Mouse (Mus musculus) testis, postnatal 10 days (tissue): ENCODE measurements around the gene Cxcr5.

Experiments
- DNase-seq: peaks from one replicate; pipeline ENCODE4 v3.0.0; 2021; ENCODE audit warnings: low spot score

Gene Cxcr5

GRCm38 (mm10) chr9:44494863-44495809 is 66.5 kb downstream of the Cxcr5 start:
- peak; percentile 45 for DNase-seq

DNA sequence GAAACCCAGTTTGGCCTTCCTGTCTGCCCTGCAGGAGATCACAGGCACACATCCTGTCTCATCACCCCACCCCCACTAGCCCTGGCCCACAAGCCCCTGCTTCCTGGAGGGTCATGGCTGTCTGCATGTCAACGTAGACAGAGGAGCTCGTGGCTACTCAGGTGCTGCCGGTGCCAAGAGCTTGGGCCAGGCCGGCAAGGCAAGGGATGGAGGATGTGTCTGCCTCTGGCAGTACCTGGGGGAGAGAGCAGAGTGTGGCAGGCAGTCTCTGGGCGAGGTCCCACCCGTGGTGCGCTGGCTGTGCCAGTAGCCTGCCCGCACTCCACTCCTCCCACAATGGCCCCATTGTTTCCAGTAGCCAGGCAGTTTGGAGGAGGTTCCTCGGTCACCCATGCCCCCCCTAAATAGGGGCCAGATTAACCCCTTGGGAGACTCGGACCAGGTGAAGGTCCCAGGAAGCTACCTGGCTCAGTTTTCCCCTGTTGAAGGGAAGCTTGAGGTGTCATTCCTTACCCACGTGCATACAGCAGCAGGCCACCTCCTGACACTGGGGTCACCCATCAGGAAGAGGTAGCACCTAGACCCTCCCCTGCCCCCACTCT is 67.3 kb downstream of the Cxcr5 start:
- peak; percentile 66 for DNase-seq

GRCm38 (mm10) chr9:44492631-44493461 is 68.8 kb downstream of the Cxcr5 start:
- peak; percentile 40 for DNase-seq

GRCm38 (mm10) chr9:44491351-44491750 is 70.3 kb downstream of the Cxcr5 start:
- peak; percentile 87 for DNase-seq

- peak; percentile 66 for DNase-seq
Measured at GRCm38 (mm10) chr9:44490086-44490967, 71.3 kb downstream of the Cxcr5 start.

- peak; percentile 77 for DNase-seq
Measured at GRCm38 (mm10) chr9:44489651-44490085, 72.0 kb downstream of the Cxcr5 start.

- DNase-seq: peak; percentile 85
Measured at GRCm38 (mm10) chr9:44488855-44489381, 72.8 kb downstream of the Cxcr5 start.

- no peak for DNase-seq
Measured at GRCm38 (mm10) chr9:44488416-44488815, 73.3 kb downstream of the Cxcr5 start.

DNA sequence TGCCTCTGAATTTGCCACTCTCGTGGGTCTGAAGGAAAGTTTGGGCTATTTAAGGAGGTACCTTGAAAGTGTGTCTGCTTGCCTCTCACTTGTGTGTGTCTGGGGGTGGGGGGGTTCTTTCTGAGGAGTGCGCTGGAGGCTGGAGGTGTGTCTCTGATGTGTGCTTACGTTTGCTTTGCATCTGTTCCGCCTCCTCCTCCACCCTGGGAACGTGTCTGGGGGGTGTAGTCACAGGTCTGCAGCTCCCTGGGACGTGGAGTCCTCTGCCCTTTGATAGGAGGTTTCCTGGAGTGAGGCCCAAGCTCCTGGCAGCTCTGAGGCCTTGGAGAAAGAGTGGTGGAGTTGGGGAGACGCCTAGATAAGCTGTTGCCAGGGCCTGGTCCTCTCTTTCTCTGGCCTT is 74.2 kb downstream of the Cxcr5 start:
- peak; percentile 86 for DNase-seq

DNA sequence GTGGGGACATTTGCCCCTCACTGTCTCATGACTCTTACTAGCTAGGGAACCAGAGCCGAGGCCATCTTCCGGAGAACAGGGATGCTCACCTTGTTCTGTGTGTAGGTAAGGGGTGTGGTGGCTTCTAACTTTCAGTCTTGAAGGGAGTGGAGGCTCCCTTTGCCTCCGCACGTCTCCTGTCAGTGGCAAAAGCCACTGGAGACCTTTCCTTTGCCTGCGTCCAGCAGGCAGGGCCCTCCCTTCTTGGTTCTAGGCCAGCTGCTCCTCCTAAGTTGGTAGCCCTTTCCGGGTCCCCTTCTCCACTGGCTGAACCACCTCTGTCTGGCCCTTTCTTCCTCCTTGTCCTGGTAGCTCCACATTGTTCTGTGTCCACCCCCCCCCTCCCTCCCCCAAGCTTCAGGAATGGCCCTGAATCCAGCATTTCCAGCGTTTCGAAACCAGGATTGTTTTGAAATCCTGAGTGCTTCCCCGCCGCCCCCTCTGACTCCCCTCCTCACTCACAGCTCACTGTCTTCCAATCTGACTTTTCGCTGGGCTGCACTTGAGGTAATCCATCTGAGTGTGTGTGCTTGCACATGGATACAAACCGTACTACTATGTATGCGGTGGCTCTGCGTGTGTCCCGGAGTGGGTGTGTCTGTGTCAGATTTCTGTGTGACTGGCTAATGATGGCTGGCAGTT is 74.8 kb downstream of the Cxcr5 start:
- peak; percentile 65 for DNase-seq

GRCm38 (mm10) chr9:44486335-44486734 is 75.3 kb downstream of the Cxcr5 start:
- peak; percentile 67 for DNase-seq

DNA sequence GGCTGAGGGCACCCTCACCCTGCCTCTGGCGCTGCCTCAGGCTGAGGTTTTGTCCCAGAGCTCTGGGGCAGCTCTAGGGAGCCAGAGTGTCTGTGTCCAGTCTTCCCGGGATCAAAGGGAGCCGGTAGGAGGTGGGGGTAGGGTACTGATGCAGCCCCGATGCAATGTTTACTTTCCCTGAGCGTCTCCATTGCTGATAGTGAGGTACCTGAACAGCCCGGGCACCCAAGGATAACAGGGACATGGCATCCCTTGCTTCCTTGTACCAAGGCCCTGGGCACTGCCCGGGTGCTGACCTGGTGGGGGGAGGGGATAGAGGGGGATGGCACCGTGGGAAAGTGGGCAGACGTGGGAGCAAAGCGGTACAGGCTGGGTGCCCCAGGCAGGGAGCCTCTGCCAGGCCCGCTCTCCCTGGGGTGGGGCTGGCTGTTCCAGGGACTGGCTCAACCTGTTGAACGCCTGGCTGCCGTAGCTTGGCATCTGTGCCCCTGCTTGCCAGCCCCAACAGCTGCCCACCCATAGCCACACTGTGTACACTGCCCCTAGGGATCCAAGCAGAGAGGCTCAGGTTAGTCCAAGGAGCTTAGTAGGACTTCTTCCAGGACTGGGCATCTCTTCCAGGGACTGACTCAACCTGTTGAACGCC is 76.0 kb downstream of the Cxcr5 start:
- no peak for DNase-seq

DNA sequence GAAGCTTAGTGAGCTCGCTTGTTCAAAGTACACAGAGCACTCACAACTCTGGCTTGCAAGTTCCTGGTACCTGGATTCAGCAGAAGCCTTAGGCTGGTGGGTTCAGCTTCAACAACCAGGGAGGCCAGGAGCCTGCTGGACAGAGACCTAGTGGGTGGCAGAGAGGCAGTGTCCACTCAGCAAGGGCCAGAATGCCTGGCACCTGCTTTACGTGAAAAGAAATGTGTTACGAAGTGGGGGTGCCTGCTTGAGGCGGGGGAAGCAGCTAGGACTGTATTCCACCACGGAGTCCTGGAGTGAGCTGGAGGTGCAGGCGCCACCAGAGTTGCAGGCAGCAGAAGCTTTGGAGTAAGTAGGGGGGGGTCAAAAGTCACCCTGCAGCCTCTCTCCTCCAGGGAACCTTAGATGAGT is 76.6 kb downstream of the Cxcr5 start:
- no peak for DNase-seq

- DNase-seq: no peak
Measured at GRCm38 (mm10) chr9:44484311-44485104, 77.2 kb downstream of the Cxcr5 start.

DNA sequence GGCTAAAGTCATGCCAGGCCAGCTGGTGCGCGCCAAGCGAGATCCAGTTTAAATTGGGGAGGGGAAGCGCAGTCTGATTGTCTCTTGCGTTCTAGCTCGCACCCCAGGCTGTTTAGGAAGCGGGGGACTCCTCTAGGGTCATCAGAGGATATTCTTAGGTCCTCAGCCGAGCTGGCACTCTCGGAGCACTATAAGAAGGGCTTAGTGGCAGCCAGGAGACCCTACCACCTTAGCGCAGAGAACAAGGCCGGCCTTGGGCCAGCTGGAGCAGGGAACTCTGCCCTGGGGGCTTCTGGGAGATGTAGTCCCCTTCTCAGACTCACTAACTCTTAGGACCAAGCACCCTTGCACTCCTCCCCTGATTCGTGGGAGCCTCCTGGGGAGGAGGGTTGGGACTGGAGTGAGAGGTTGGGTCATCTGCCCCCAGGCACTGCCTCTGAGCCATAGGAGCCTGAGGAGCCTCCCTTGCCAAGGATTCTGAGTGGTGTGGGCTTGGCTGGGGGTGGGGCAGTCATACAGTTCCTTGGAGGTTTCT is 78.1 kb downstream of the Cxcr5 start:
- DNase-seq: peak; percentile 72

GRCm38 (mm10) chr9:44483041-44483509 is 78.6 kb downstream of the Cxcr5 start:
- peak; percentile 60 for DNase-seq

- DNase-seq: peak; percentile 97
Measured at GRCm38 (mm10) chr9:44482552-44482951, 79.1 kb downstream of the Cxcr5 start, which contains the start of gene Bcl9l. Gene Bcl9l (plus strand): TSS chr9:44482825.

DNA sequence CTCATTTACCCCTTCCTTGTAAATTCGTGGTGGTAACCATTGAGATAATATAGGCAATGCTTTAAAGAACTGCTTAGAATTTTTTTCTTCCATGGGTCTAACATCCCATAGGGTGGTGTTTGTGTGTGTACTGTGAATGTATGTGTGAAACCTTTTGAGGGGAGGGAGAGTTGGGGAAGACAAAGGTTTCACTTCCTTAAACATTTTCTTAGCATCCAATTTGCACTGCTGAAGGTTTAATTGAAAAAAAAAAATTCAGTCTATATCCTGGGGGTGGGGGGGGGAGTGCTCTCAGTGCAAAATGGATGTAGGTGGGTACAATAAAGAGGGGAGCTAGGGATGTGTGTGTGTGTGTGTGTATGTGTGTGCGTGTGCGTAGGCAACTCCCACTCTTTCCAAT is 79.6 kb downstream of the Cxcr5 start:
- DNase-seq: no peak
